Comparison of ENCODE assay signal across 14 mouse cellular contexts in the genomic region with DNA sequence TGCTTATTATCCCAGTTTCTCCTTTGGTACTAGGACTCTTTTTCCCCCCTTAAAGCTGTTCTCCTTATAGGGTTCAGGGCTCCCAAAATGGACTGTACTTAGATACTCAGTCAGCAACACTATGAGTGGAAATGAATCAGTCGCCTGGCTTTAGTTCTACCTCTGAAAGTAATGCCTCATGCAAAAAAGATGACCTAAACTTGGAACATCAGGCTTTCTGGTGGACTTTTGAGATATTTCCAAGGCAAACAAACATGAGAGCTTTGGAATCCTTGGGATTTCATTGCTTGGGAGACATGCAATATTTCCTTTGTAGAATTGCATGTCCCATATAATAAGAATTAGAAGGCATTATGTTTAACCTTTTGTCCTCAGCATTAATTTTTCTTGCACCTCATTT.
DNase-seq lines count a peak whose midpoint lies in the region.
"Had no signal": no experiment of that assay in that cellular context is flagged by ENCODE, and none has a peak within 500 bp of the region (broad histone marks: within the 10 kb centered on the region; RNA-seq: fewer than 3 reads in every experiment).

No protein-coding gene starts in this region.

- intact Hi-C loops in heart, postnatal 10 days (cut with DNase I): no loop called here

- DNase-seq in heart, postnatal 10 days: peak; percentile 26 to 41
- no peak for DNase-seq in heart, postnatal 4 days
- peak; percentile 2 for DNase-seq in lung, postnatal 10 days
- no peak for DNase-seq in lung, postnatal 14 days
- peak; percentile 68 for DNase-seq in adipocyte (ENCODE audit: low spot score)
- no peak for DNase-seq in adrenal gland, postnatal 36 days
- no peak for DNase-seq in frontal cortex, postnatal 36 days (ENCODE audit: low spot score in 2 of 2)
- DNase-seq: adrenal gland, postnatal 25 days; cerebellum, adult 9-11 months; forebrain, postnatal 0 days; kidney, postnatal 10 days; layer of hippocampus, postnatal 36 days; lung, adult 18-20 months; thymus, postnatal 25 days had no signal

Comparison
In these comparisons a context has a peak if more than half of its experiments do, and no peak if none do; other contexts are left out.
1. DNase-seq: peak in heart, postnatal 10 days (2 of 2), lung, postnatal 10 days (single experiment) and adipocyte (single experiment); none in heart, postnatal 4 days (single experiment), lung, postnatal 14 days (single experiment), adrenal gland, postnatal 36 days (0 of 2) and frontal cortex, postnatal 36 days (0 of 2).